Mouse (Mus musculus): ENCODE data around the gene Cdc27. TPM values are rescaled to one million over a fixed set of nuclear protein-coding genes. Genes with fewer than 3 reads are reported as not detected.

Cdc27 gene
- total RNA-seq, 2 experiments from 2014 or later: 58.2 to 61.3 TPM

DNA sequence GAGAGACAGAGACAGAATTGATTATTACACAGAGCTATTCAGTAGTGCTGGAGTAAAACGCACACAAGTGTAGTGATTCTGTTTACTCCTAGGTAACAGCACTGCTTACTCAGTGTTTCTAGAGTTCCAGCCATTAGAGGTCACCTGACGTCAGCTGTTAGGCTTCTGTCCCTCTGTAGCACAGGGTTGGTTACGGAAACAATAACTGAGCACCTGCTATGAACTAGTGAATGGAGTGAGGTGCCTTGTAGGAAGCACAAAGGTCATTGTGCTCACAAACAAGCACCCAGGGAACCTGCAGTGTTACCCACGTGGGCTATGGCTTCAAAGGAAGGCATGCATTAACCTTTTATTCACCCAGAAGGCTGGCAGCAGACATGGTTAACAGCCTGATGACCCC lies 70.9 kb downstream of the Cdc27 start:
- DNase-seq: no peak

DNA sequence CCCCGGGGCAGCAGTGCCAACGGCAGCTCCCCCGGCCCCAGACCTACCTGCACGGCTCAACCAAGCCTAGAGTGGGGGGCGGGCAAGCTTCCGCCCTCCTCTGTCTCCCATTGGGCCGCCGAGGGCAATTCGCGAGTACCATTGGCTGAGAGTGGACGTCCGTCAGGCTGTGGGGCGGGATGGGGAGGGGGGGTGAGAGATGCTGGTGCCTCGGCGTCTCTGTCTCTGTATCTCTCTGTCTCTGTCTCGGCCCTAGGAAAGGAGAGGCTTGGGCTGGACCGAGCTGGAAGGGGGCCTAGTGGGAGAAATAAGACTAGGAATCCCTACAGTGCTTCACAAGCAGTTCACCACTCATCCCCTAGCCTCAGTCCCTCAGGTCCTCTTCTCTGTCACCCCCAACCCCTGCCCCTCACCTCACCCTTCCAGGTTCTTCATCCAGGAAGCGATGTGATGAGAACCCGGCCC lies 81.0 kb downstream of the Cdc27 start:
- peak; percentile 89 to 90 for DNase-seq

DNA sequence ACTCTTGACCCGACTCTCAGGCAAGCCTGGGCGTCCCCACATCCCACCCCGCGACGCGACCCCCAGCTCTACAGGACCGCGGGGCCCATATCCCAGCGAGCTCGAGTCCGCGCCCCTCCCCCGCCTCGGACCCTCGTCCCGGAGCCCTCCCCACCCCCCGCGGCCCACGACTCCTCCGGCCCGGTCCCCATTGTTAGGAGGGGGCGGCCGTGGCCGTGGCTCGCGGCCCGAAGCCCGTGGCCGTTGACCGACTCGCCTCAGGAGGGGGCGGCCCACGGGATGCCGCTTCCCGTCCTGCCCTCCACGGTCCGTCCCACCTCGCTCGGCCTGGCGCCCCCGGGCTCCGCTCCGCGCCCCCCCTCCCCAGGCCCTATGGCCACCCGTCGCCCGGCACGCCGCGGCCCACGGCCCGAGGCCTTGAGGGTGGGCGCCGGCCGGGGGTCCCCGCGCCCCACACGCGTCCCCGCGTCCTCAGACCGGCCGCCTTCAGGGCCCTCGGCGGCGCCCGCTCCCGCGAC lies 81.6 kb downstream of the Cdc27 start, which contains the start of gene Kansl1:
Gene Kansl1, minus strand, starts transcription at position 111 of the 518 bp plus-strand sequence.
- DNase-seq: peak in 1 of 2 experiments; percentile 5

DNA sequence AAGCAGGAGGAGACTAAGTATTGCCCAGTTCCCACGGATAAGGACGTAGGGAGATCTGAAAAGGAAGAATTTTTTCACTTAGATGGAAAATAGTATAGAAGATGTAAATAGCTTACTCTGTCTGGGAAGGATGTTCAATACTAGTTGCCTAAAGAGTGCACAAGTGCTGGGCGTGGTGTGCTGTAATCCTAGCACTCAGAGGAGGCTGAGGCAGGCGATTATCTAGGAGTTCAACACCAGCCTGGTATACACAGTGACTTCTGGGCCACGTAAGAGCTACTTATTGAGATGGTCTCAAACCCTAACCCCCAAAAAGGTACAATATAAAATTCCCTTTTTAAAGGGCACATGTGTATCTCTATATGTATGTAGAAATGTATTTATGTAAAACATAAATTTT lies 82.7 kb downstream of the Cdc27 start:
- no peak for DNase-seq

DNA sequence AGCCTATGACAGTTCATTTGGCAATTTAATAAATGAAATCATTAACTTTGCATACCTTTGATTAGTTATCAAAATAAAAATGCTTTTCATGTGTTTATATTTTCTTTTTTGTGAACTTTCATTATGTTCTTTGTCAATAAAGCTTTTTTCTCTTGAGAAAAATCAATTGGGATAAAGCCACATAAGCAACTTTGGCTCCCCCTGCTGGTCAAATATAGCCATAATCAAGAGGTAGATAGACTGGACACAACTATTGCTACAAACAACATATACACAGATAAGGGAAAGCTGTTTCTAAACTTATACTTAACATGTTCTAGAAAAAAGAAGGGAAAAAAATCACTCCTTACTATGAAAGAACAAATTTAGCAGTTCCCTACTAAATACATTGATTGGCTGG lies 88.9 kb downstream of the Cdc27 start:
- peak in 1 of 2 experiments; percentile 27 for DNase-seq

DNA sequence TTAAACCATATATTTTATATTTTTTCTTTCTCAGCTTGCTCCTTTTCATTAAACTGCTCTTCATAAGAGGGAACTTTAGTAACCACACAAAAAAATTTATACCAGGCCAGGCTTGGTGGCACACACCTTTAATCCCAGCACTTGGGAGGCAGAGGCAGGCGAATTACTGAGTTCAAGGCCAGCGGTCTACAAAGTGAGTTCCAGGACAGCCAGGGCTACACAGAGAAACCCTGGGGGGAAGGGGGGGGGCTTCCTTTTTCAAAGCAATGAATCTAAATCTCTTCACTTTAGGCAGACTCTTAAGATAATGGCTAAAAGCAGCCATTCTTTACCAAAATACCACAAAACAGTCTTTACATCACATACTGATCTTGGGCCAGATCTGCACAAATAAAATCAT lies 90.7 kb downstream of the Cdc27 start:
- DNase-seq: no peak

DNA sequence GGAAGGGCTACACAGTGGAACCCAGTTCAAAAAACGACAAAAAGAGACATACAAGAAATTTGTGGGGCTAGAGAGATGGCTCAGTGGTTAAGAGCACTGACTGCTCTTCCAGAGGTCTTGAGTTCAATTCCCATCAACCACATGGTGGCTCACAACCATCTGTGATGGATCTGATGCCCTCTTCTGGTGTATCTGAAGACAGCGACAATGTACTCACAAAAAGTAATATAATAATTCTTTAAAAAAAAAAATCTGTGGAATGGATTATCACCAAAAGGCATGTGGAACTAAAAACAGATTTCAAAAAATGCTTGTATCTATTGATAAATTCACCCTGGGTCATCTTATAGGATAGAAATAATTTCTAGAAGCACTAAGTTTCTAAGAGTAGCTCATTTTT lies 91.9 kb downstream of the Cdc27 start:
- no peak for DNase-seq

Other genes with a start within 250 kb of the Cdc27 start
- 10 to 100 TPM; 68.0 to 71.7 TPM for gene Kansl1, start 81.8 kb downstream of the Cdc27 start, total RNA-seq (2021)
- gene Myl4, start within 50 bp of the Cdc27 start, total RNA-seq (2021): 1 to 10 TPM; 1.2 to 1.9 TPM
- 1 to 10 TPM; 1.3 TPM for gene Itgb3, start 57.4 kb upstream of the Cdc27 start, total RNA-seq (2021)
- gene Gm11639, start 135.1 kb upstream of the Cdc27 start, total RNA-seq (2021): under 1 TPM; 0.27 to 0.35 TPM